Mouse (Mus musculus) urinary bladder, postnatal 36 days (tissue): ENCODE results near the gene Fam160a1.

Source experiments
- DNase-seq, 2 experiments: peaks; one replicate each; pipeline ENCODE4 v3.0.0; 2022; ENCODE audit warnings: low spot score in 2 of 2, mixed read lengths in 1 of 2

Fam160a1 gene

GRCm38 (mm10) chr3:85679960-85680359, 137.1 kb downstream of the Fam160a1 start:
- DNase-seq = no peak

GRCm38 (mm10) chr3:85679312-85679933, 137.7 kb downstream of the Fam160a1 start:
- DNase-seq = no peak

GRCm38 (mm10) chr3:85677952-85678351, 139.1 kb downstream of the Fam160a1 start:
- DNase-seq = no peak

- DNase-seq = no peak
Observed at GRCm38 (mm10) chr3:85677133-85677532, 140.0 kb downstream of the Fam160a1 start.

GRCm38 (mm10) chr3:85669844-85670243, 147.2 kb downstream of the Fam160a1 start:
- DNase-seq = no peak

- no peak for DNase-seq
Observed at GRCm38 (mm10) chr3:85667683-85668082, 149.4 kb downstream of the Fam160a1 start.

GRCm38 (mm10) chr3:85666736-85667135, 150.4 kb downstream of the Fam160a1 start:
- DNase-seq = no peak

GRCm38 (mm10) chr3:85666166-85666565, 150.9 kb downstream of the Fam160a1 start:
- no peak for DNase-seq

- DNase-seq = no peak
Observed at GRCm38 (mm10) chr3:85664591-85665171, 152.4 kb downstream of the Fam160a1 start.

- DNase-seq = no peak
Observed at GRCm38 (mm10) chr3:85663826-85664225, 153.3 kb downstream of the Fam160a1 start.

- DNase-seq = no peak
Observed at GRCm38 (mm10) chr3:85661926-85662813, 154.9 kb downstream of the Fam160a1 start.

- no peak for DNase-seq
Observed at GRCm38 (mm10) chr3:85659681-85660080, 157.4 kb downstream of the Fam160a1 start.

- DNase-seq = no peak
Observed at GRCm38 (mm10) chr3:85655538-85655937, 161.6 kb downstream of the Fam160a1 start.

GRCm38 (mm10) chr3:85652727-85653665, 164.1 kb downstream of the Fam160a1 start:
- DNase-seq = no peak

GRCm38 (mm10) chr3:85649176-85649575, 167.9 kb downstream of the Fam160a1 start:
- DNase-seq = no peak

GRCm38 (mm10) chr3:85645517-85646004, 171.5 kb downstream of the Fam160a1 start:
- DNase-seq = no peak

GRCm38 (mm10) chr3:85644814-85645213, 172.3 kb downstream of the Fam160a1 start:
- DNase-seq = no peak

- no peak for DNase-seq
Observed at GRCm38 (mm10) chr3:85641751-85642150, 175.3 kb downstream of the Fam160a1 start.

- DNase-seq = no peak
Observed at GRCm38 (mm10) chr3:85636716-85637447, 180.2 kb downstream of the Fam160a1 start.

- DNase-seq = no peak
Observed at GRCm38 (mm10) chr3:85635591-85635990, 181.5 kb downstream of the Fam160a1 start.

GRCm38 (mm10) chr3:85635126-85635419, 182.0 kb downstream of the Fam160a1 start:
- peak; percentile 32 to 40 for DNase-seq
